Mouse (Mus musculus): ENCODE measurements around the gene Cd33.

DNA sequence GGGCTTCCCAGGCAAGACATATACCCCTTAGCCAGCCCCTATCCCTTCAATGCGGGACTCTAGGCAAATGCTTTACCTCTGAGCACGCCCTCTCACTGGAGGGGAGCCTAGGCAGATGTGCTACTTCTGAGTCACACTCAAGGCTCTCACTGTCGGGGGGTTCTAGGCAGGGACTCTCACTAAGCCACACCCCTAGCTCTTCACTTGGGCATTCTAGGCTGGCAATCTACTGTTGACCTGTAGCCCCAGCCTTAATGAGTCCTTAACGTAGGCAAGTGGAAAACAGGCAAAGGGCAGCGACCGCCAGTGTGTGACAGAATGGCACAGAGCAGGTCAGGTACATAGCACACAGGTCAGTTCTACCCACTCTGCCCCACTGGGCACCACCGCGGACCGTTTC is 53.4 kb downstream of the Cd33 start:
- TF ChIP-seq CTCF (IDR thresholded peaks at IDR 0.05), result no peak
- no peak for TF ChIP-seq EP300 (IDR thresholded peaks at IDR 0.05)
